Mouse (Mus musculus) liver, postnatal 0 days (tissue): Measurements from ENCODE around the gene Fgb.

Experiments used
- CTCF ChIP-seq: sonication (generic); IDR thresholded peaks from 2 replicates; pipeline ENCODE4 v1.5.1; 2016; ENCODE audit warnings: antibody characterized with exemption, low read depth
- EP300 ChIP-seq: IDR thresholded peaks from 2 replicates; pipeline ENCODE4 v1.6.1; 2016; ENCODE audit warnings: antibody characterized with exemption, low read depth, mild to moderate bottlenecking

GRCm38 (mm10) chr3:82996656-82997055, 53.0 kb downstream of the Fgb start:
- TF ChIP-seq EP300 (no peak), CTCF (no peak)
